Mouse (Mus musculus): ENCODE measurements around the gene Plcl1. TPM values are rescaled to one million over a fixed set of nuclear protein-coding genes. Genes with fewer than 3 reads are reported as not detected.
"Not testable (repeated sequence)": the region's sequence is repeated elsewhere in the genome, so short reads cannot be mapped to it uniquely, and the experiment has no call there.

Plcl1 gene
- polyA plus RNA-seq, 1 experiment from 2014 or later, result 4.2 TPM

- Histone ChIP-seq H3K9me3 (no peaks in the 10 kb centered on the region), H3K27me3 (no peaks in the 10 kb centered on the region), H3K27ac (no peak overlapping the region), H3K4me1 (replicated peaks) (peaks cover 10% of the 10 kb centered on the region), H3K4me2 (no peak overlapping the region), H3K4me3 (no peak overlapping the region), H3K36me3 (no peaks in the 10 kb centered on the region), H3K9ac (no peak overlapping the region)
- 80% methylated on average over 3 of the region's 3 CpGs for WGBS
- no peak for ATAC-seq (ENCODE audit: low FRiP score)
These were observed 39.9 kb downstream of the Plcl1 start for GRCm38 (mm10) chr1:55445689-55446044.

- no peaks in the 10 kb centered on the region for H3K9me3 ChIP-seq
- no peak overlapping the region for H3K27ac ChIP-seq
- no peak overlapping the region for H3K4me2 ChIP-seq
- no peak overlapping the region for H3K4me3 ChIP-seq
- H3K27me3 ChIP-seq, result no peaks in the 10 kb centered on the region
- ATAC-seq (ENCODE audit: low FRiP score), result no peak
- peaks cover 10% of the 10 kb centered on the region for H3K4me1 ChIP-seq (replicated peaks)
- no peak overlapping the region for H3K9ac ChIP-seq
- no peaks in the 10 kb centered on the region for H3K36me3 ChIP-seq
- 92% methylated on average over 5 of the region's 5 CpGs for WGBS
These were observed 40.6 kb downstream of the Plcl1 start for GRCm38 (mm10) chr1:55446273-55446672.

GRCm38 (mm10) chr1:55446876-55447275 lies 41.2 kb downstream of the Plcl1 start:
- H3K27ac ChIP-seq, result no peak overlapping the region
- H3K4me1 ChIP-seq (replicated peaks), result peaks cover 10% of the 10 kb centered on the region
- H3K36me3 ChIP-seq, result no peaks in the 10 kb centered on the region
- no peak overlapping the region for H3K9ac ChIP-seq
- no peak overlapping the region for H3K4me2 ChIP-seq
- no peak for ATAC-seq (ENCODE audit: low FRiP score)
- no peaks in the 10 kb centered on the region for H3K27me3 ChIP-seq
- no peak overlapping the region for H3K4me3 ChIP-seq
- WGBS, result 89% methylated on average over 2 of the region's 2 CpGs
- H3K9me3 ChIP-seq, result no peaks in the 10 kb centered on the region

- Histone ChIP-seq H3K4me1 (replicated peaks) (peaks cover 10% of the 10 kb centered on the region), H3K9ac (no peak overlapping the region), H3K27me3 (no peaks in the 10 kb centered on the region), H3K27ac (no peak overlapping the region), H3K4me2 (no peak overlapping the region), H3K9me3 (no peaks in the 10 kb centered on the region), H3K36me3 (no peaks in the 10 kb centered on the region), H3K4me3 (no peak overlapping the region)
- ATAC-seq (ENCODE audit: low FRiP score), result no peak
- WGBS, result 63% methylated on average over 2 of the region's 2 CpGs
These were observed 41.9 kb downstream of the Plcl1 start for GRCm38 (mm10) chr1:55447661-55448060.

GRCm38 (mm10) chr1:55448104-55448503 lies 42.4 kb downstream of the Plcl1 start:
- 65% methylated on average over 1 of the region's 1 CpGs for WGBS
- H3K9me3 ChIP-seq, result no peaks in the 10 kb centered on the region
- H3K27ac ChIP-seq, result no peak overlapping the region
- no peak overlapping the region for H3K4me3 ChIP-seq
- H3K4me1 ChIP-seq (replicated peaks), result peaks cover 10% of the 10 kb centered on the region
- no peaks in the 10 kb centered on the region for H3K27me3 ChIP-seq
- H3K4me2 ChIP-seq, result no peak overlapping the region
- no peak for ATAC-seq (ENCODE audit: low FRiP score)
- H3K36me3 ChIP-seq, result no peaks in the 10 kb centered on the region
- no peak overlapping the region for H3K9ac ChIP-seq

- Histone ChIP-seq H3K36me3 (no peaks in the 10 kb centered on the region), H3K4me3 (no peak overlapping the region), H3K27ac (no peak overlapping the region), H3K9ac (no peak overlapping the region), H3K4me2 (no peak overlapping the region), H3K9me3 (no peaks in the 10 kb centered on the region), H3K4me1 (replicated peaks) (peaks cover 10% of the 10 kb centered on the region), H3K27me3 (no peaks in the 10 kb centered on the region)
- no peak for ATAC-seq (ENCODE audit: low FRiP score)
- WGBS, result 66% methylated on average over 3 of the region's 3 CpGs
These were observed 44.1 kb downstream of the Plcl1 start for GRCm38 (mm10) chr1:55449779-55450178.

GRCm38 (mm10) chr1:55454119-55454518 lies 48.4 kb downstream of the Plcl1 start:
- peak; percentile 32; the same call in 1 of the 2 replicates for ATAC-seq (ENCODE audit: low FRiP score)
- no peak overlapping the region for H3K9ac ChIP-seq
- H3K27me3 ChIP-seq, result no peaks in the 10 kb centered on the region
- no peaks in the 10 kb centered on the region for H3K36me3 ChIP-seq
- peaks cover 3% of the 10 kb centered on the region for H3K4me1 ChIP-seq (replicated peaks)
- H3K27ac ChIP-seq, result no peak overlapping the region
- H3K9me3 ChIP-seq, result no peaks in the 10 kb centered on the region
- no peak overlapping the region for H3K4me2 ChIP-seq
- WGBS, result 80% methylated on average over 5 of the region's 5 CpGs
- no peak overlapping the region for H3K4me3 ChIP-seq

- Histone ChIP-seq H3K4me1 (replicated peaks) (no peaks in the 10 kb centered on the region), H3K27ac (no peak overlapping the region), H3K9me3 (no peaks in the 10 kb centered on the region), H3K36me3 (no peaks in the 10 kb centered on the region), H3K9ac (no peak overlapping the region), H3K27me3 (no peaks in the 10 kb centered on the region), H3K4me2 (no peak overlapping the region), H3K4me3 (no peak overlapping the region)
- WGBS, result 76% methylated on average over 5 of the region's 5 CpGs
- ATAC-seq (ENCODE audit: low FRiP score), result no peak
These were observed 56.6 kb downstream of the Plcl1 start for GRCm38 (mm10) chr1:55462301-55462700.

- no peak overlapping the region for H3K4me3 ChIP-seq
These were observed 68.0 kb downstream of the Plcl1 start for GRCm38 (mm10) chr1:55473756-55474155.

GRCm38 (mm10) chr1:55474976-55475375 lies 69.3 kb downstream of the Plcl1 start:
- 86% methylated on average over 7 of the region's 7 CpGs for WGBS
- no peak overlapping the region for H3K4me2 ChIP-seq
- H3K9ac ChIP-seq, result no peak overlapping the region
- no peak for ATAC-seq (ENCODE audit: low FRiP score)
- H3K36me3 ChIP-seq, result no peaks in the 10 kb centered on the region
- H3K27me3 ChIP-seq, result no peaks in the 10 kb centered on the region
- no peak overlapping the region for H3K27ac ChIP-seq
- H3K4me1 ChIP-seq (replicated peaks), result no peaks in the 10 kb centered on the region
- no peaks in the 10 kb centered on the region for H3K9me3 ChIP-seq
- no peak overlapping the region for H3K4me3 ChIP-seq

More at GRCm38 (mm10) chr1:55473756-55474155, 68.0 kb downstream of the Plcl1 start:
- 90% methylated on average over 9 of the region's 9 CpGs for WGBS
- no peak overlapping the region for H3K4me2 ChIP-seq
- no peaks in the 10 kb centered on the region for H3K4me1 ChIP-seq (replicated peaks)
- H3K36me3 ChIP-seq, result no peaks in the 10 kb centered on the region
- ATAC-seq (ENCODE audit: low FRiP score), result no peak
- H3K9ac ChIP-seq, result no peak overlapping the region
- no peak overlapping the region for H3K27ac ChIP-seq
- H3K9me3 ChIP-seq, result no peaks in the 10 kb centered on the region
- no peaks in the 10 kb centered on the region for H3K27me3 ChIP-seq

GRCm38 (mm10) chr1:55487371-55487770 lies 81.7 kb downstream of the Plcl1 start:
- not testable (repeated sequence) for H3K4me2 ChIP-seq, H3K27me3 ChIP-seq

GRCm38 (mm10) chr1:55488261-55488660 lies 82.5 kb downstream of the Plcl1 start:
- Histone ChIP-seq H3K9me3 (no peaks in the 10 kb centered on the region), H3K4me1 (replicated peaks) (peaks cover 5% of the 10 kb centered on the region; the same call in 1 of the 2 replicates), H3K36me3 (no peaks in the 10 kb centered on the region), H3K27me3 (no peaks in the 10 kb centered on the region), H3K9ac (no peak overlapping the region), H3K4me3 (no peak overlapping the region), H3K4me2 (no peak overlapping the region), H3K27ac (no peak overlapping the region)
- 85% methylated on average over 2 of the region's 2 CpGs for WGBS
- no peak for ATAC-seq (ENCODE audit: low FRiP score)

More at GRCm38 (mm10) chr1:55487371-55487770, 81.7 kb downstream of the Plcl1 start:
- not testable (repeated sequence) for H3K36me3 ChIP-seq; H3K9ac ChIP-seq; H3K4me3 ChIP-seq; ATAC-seq (ENCODE audit: low FRiP score); H3K9me3 ChIP-seq; H3K27ac ChIP-seq; H3K4me1 ChIP-seq (replicated peaks)
- 86% methylated on average over 10 of the region's 10 CpGs for WGBS

- Histone ChIP-seq H3K27me3 (no peaks in the 10 kb centered on the region), H3K27ac (no peak overlapping the region), H3K36me3 (no peaks in the 10 kb centered on the region), H3K4me2 (no peak overlapping the region), H3K9ac (no peak overlapping the region), H3K4me1 (replicated peaks) (peaks cover 5% of the 10 kb centered on the region; the same call in 1 of the 2 replicates), H3K4me3 (no peak overlapping the region), H3K9me3 (no peaks in the 10 kb centered on the region)
- peak; percentile 89 for ATAC-seq (ENCODE audit: low FRiP score)
- 46% methylated on average over 6 of the region's 6 CpGs for WGBS
These were observed 83.6 kb downstream of the Plcl1 start for GRCm38 (mm10) chr1:55489355-55489754.
